Mouse (Mus musculus): ENCODE data around the gene BC005561. TPM values are rescaled to one million over a fixed set of nuclear protein-coding genes. Genes with fewer than 3 reads are reported as not detected.
"Not testable (repeated sequence)": the region's sequence is repeated elsewhere in the genome, so short reads cannot be mapped to it uniquely, and the experiment has no call there.

Gene BC005561
- total RNA-seq (2021): 10 to 100 TPM in 1 of 2 experiments, 1 to 10 TPM in 1; 9.0 to 12.0 TPM
- long read RNA-seq, experiment 1, full-length matches to known transcripts: 2 of 3 reads
- long read RNA-seq, experiment 1, partial matches to known transcripts: 0 of 3 reads
- long read RNA-seq, experiment 1, other reads (novel, unspliced or antisense): 1 of 3 reads
- long read RNA-seq, experiment 2, full-length matches to known transcripts: 14 of 16 reads
- long read RNA-seq, experiment 2, partial matches to known transcripts: 0 of 16 reads
- long read RNA-seq, experiment 2, other reads (novel, unspliced or antisense): 2 of 16 reads

GRCm38 (mm10) chr5:104508195-104508891, at the start of gene BC005561:
BC005561 (plus strand) TSS chr5:104508352.
- DNase-seq (ENCODE audit: low spot score in 2 of 2): peak; percentile 82 to 83

GRCm38 (mm10) chr5:104458832-104459705, 49.1 kb upstream of the BC005561 start, which contains the start of gene Pkd2:
Pkd2 (plus strand) TSS chr5:104459450.
- peak; percentile 80 to 85 for DNase-seq (ENCODE audit: low spot score in 2 of 2)

GRCm38 (mm10) chr5:104459706-104460455, 48.3 kb upstream of the BC005561 start:
- DNase-seq (ENCODE audit: low spot score in 2 of 2): peak; percentile 50 to 52

- no peak for DNase-seq (ENCODE audit: low spot score in 2 of 2)
Measured at GRCm38 (mm10) chr5:104460456-104460838, 47.7 kb upstream of the BC005561 start.

GRCm38 (mm10) chr5:104460856-104461255, 47.3 kb upstream of the BC005561 start:
- no peak for DNase-seq (ENCODE audit: low spot score in 2 of 2)

- DNase-seq (ENCODE audit: low spot score in 2 of 2): peak in 1 of 2 experiments; percentile 36
Measured at GRCm38 (mm10) chr5:104465279-104465678, 42.9 kb upstream of the BC005561 start.

- peak in 1 of 2 experiments; percentile 48 for DNase-seq (ENCODE audit: low spot score in 2 of 2)
Measured at GRCm38 (mm10) chr5:104465731-104466130, 42.4 kb upstream of the BC005561 start.

- DNase-seq (ENCODE audit: low spot score in 2 of 2): no peak
Measured at GRCm38 (mm10) chr5:104466816-104467215, 41.3 kb upstream of the BC005561 start.

GRCm38 (mm10) chr5:104468586-104468985, 39.6 kb upstream of the BC005561 start:
- DNase-seq (ENCODE audit: low spot score in 2 of 2): no peak

- DNase-seq (ENCODE audit: low spot score in 2 of 2): no peak
Measured at GRCm38 (mm10) chr5:104470981-104471391, 37.2 kb upstream of the BC005561 start.

- peak in 1 of 2 experiments; percentile 38 for DNase-seq (ENCODE audit: low spot score in 2 of 2)
Measured at GRCm38 (mm10) chr5:104472371-104472770, 35.8 kb upstream of the BC005561 start.

- no peak for DNase-seq (ENCODE audit: low spot score in 2 of 2)
Measured at GRCm38 (mm10) chr5:104480367-104480766, 27.8 kb upstream of the BC005561 start.

GRCm38 (mm10) chr5:104482856-104483255, 25.3 kb upstream of the BC005561 start:
- no peak for DNase-seq (ENCODE audit: low spot score in 2 of 2)

- DNase-seq (ENCODE audit: low spot score in 2 of 2): peak; percentile 8 to 28
Measured at GRCm38 (mm10) chr5:104491561-104491960, 16.6 kb upstream of the BC005561 start.

GRCm38 (mm10) chr5:104504883-104505282, 3.3 kb upstream of the BC005561 start:
- no peak for DNase-seq (ENCODE audit: low spot score in 2 of 2)

GRCm38 (mm10) chr5:104507829-104508194, 340 bp upstream of the BC005561 start:
- no peak for DNase-seq (ENCODE audit: low spot score in 2 of 2)

GRCm38 (mm10) chr5:104511211-104511610, 3.1 kb downstream of the BC005561 start:
- DNase-seq (ENCODE audit: low spot score in 2 of 2): no peak

- no peak for DNase-seq (ENCODE audit: low spot score in 2 of 2)
Measured at GRCm38 (mm10) chr5:104538612-104539011, 30.5 kb downstream of the BC005561 start.

GRCm38 (mm10) chr5:104539331-104539730, 31.2 kb downstream of the BC005561 start:
- peak in 1 of 2 experiments; percentile 4 for DNase-seq (ENCODE audit: low spot score in 2 of 2)

GRCm38 (mm10) chr5:104568079-104568478, 59.9 kb downstream of the BC005561 start:
- not testable (repeated sequence) for DNase-seq (ENCODE audit: low spot score in 2 of 2)

GRCm38 (mm10) chr5:104570766-104571165, 62.6 kb downstream of the BC005561 start:
- DNase-seq (ENCODE audit: low spot score in 2 of 2): peak; percentile 39
